Mouse (Mus musculus) E14TG2a.4 (cell line): Measurements from ENCODE around the gene Xylt1.

Source experiments
- CTCF ChIP-seq: conservative IDR thresholded peaks from 2 replicates; pipeline ENCODE4 v1.5.1; 2014; ENCODE audit warnings: low read length
- NANOG ChIP-seq: IDR thresholded peaks from 2 replicates; pipeline ENCODE4 v1.6.1; 2014; ENCODE audit warnings: borderline replicate concordance, low read length, mixed read lengths
- POU5F1 ChIP-seq: IDR thresholded peaks from 2 replicates; pipeline ENCODE4 v1.6.1; 2014; ENCODE audit warnings: low read length, borderline replicate concordance

DNA sequence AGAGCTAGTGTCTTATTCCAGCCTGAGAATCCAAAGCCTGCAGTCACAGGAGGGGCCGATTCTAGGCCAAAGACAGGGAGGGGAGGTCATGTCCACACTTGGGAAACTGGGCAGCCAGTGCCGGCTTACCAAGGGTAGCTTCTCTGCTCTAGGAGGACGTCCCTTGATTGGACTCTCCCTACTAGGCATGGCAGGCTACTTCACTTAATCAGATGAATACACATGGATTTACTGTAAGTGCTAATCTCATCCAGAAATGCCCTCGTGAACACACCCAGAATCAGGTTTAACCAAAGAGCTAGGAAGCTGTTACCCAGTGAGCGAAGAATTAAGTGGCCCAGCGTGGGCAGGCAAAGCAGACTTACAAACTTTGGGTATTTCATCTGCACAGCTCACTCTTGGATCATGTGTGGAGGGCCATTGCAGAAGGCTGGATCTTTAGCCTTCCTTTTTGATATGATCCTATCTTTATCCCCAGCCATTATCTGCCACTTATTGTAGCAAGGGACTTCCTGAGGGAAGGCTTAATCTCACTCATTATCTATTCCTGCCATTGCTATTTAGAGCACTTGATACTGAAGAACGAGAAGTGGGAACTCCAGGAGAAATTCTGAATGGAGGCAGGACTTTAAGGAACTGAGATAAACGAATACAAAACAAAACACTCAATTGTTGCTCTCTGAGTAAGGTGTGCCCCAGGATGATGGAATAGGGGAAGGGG, 28.6 kb downstream of the Xylt1 start:
- TF ChIP-seq CTCF: no peak
- no peak for TF ChIP-seq NANOG
- no peak for TF ChIP-seq POU5F1
